ENCODE assay signal across 17 mouse cellular contexts in the genomic region with DNA sequence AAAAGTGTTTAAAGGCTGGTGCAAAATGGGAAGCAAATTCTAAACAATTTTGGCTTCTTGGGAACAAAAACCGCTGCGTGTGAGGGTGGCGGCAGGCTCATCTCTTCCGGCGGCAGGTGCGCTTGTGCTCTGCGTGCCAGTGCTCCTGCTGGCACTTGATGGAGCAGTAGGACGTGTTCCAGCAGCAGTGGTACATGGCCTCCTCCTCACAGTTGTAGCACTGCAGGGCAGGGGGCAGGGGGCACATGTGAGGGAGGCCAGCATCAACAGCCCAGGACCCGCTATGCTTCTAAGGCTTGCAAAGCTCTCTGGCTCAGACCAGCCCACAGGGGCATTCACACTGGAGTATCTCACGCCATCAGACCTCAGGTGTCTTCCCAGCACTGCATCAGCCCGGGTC.
DNase-seq lines count a peak whose midpoint lies in the region; ATAC-seq and TF ChIP-seq lines count a peak whose summit lies in the region.
"Had no signal": no experiment of that assay in that cellular context is flagged by ENCODE, and none has a peak within 500 bp of the region (broad histone marks: within the 10 kb centered on the region; RNA-seq: fewer than 3 reads in every experiment).

No protein-coding gene starts in this region.

- ATAC-seq in embryonic facial prominence, embryonic 12.5 days (ENCODE audit: insufficient number of reproducible peaks, insufficient read depth, low FRiP score, low TSS enrichment) = 0 out of 2 replicates have a peak, but pooled peaks have one; percentile 53
- peak; percentile 32; the same call in 1 of the 2 replicates for ATAC-seq in kidney, embryonic 14.5 days (ENCODE audit: low FRiP score, low TSS enrichment)
- peak; percentile 65 for ATAC-seq in cerebellum, adult (ENCODE audit: insufficient number of reproducible peaks, low FRiP score, low TSS enrichment)
- ATAC-seq: Patski had no signal

- no peaks in the 10 kb centered on the region for H3K27me3 ChIP-seq in embryonic facial prominence, embryonic 12.5 days
- no peaks in the 10 kb centered on the region for H3K27me3 ChIP-seq in embryonic facial prominence, embryonic 10.5 days (replicated peaks; ENCODE audit: low read depth, poor library complexity, severe bottlenecking)
- no peaks in the 10 kb centered on the region for H3K27me3 ChIP-seq in kidney, embryonic 14.5 days (ENCODE audit: control insufficient read depth, insufficient read depth, low read length)
- H3K27me3 ChIP-seq in kidney, adult 2 months (replicated peaks; ENCODE audit: control insufficient read depth, insufficient read depth, low read length) = no peaks in the 10 kb centered on the region
- H3K27me3 ChIP-seq: embryonic facial prominence, embryonic 13.5 days; Patski had no signal

- no peak overlapping the region for H3K27ac ChIP-seq in embryonic facial prominence, embryonic 12.5 days
- no peak overlapping the region for H3K27ac ChIP-seq in embryonic facial prominence, embryonic 10.5 days (replicated peaks)
- no peak overlapping the region for H3K27ac ChIP-seq in kidney, embryonic 14.5 days (ENCODE audit: low read depth, low read length)
- H3K27ac ChIP-seq in kidney, adult 2 months (ENCODE audit: insufficient read depth, low read depth, low read length) = no peak overlapping the region
- H3K27ac ChIP-seq: embryonic facial prominence, embryonic 13.5 days; liver, embryonic 14.5 days had no signal

- no peak for DNase-seq in embryonic facial prominence, embryonic 10.5 days (ENCODE audit: low spot score)
- DNase-seq in kidney, adult 2 months = no peak
- DNase-seq in cerebellum, postnatal 36 days = peak; percentile 57 to 62
- DNase-seq in adrenal gland, postnatal 36 days = no peak
- DNase-seq in gastrocnemius, postnatal 4 days (ENCODE audit: low spot score in 2 of 2) = no peak
- DNase-seq: adrenal gland, adult 2 months; heart, adult 18-20 months; heart, postnatal 4 days; kidney, adult 11 months; lung, postnatal 14 days had no signal

- WGBS in embryonic facial prominence, embryonic 12.5 days = 87% methylated on average over 11 of the region's 11 CpGs
- 91% methylated on average over 11 of the region's 11 CpGs for WGBS in embryonic facial prominence, embryonic 10.5 days
- 93% methylated on average over 11 of the region's 11 CpGs for WGBS in kidney, embryonic 14.5 days
- WGBS in kidney, adult 2 months = 90% methylated on average over 11 of the region's 11 CpGs

- no peaks in the 10 kb centered on the region for H3K4me1 ChIP-seq in embryonic facial prominence, embryonic 12.5 days
- H3K4me1 ChIP-seq in embryonic facial prominence, embryonic 10.5 days = no peaks in the 10 kb centered on the region
- H3K4me1 ChIP-seq in kidney, embryonic 14.5 days (ENCODE audit: control insufficient read depth, insufficient read depth, low read length) = no peaks in the 10 kb centered on the region
- H3K4me1 ChIP-seq in kidney, adult 2 months (ENCODE audit: control insufficient read depth, insufficient read depth, low read length) = no peaks in the 10 kb centered on the region
- H3K4me1 ChIP-seq: embryonic facial prominence, embryonic 13.5 days had no signal

- H3K9me3 ChIP-seq in embryonic facial prominence, embryonic 12.5 days = no peaks in the 10 kb centered on the region
- no peaks in the 10 kb centered on the region for H3K9me3 ChIP-seq in embryonic facial prominence, embryonic 10.5 days
- H3K9me3 ChIP-seq in kidney, embryonic 14.5 days (ENCODE audit: control insufficient read depth, low read length) = no peaks in the 10 kb centered on the region
- H3K9me3 ChIP-seq: embryonic facial prominence, embryonic 13.5 days had no signal

- no peak overlapping the region for H3K4me2 ChIP-seq in embryonic facial prominence, embryonic 12.5 days (replicated peaks)
- H3K4me2 ChIP-seq in kidney, embryonic 14.5 days (replicated peaks; ENCODE audit: low read depth, low read length) = no peak overlapping the region
- H3K4me2 ChIP-seq: embryonic facial prominence, embryonic 13.5 days had no signal

- H3K36me3 ChIP-seq in embryonic facial prominence, embryonic 12.5 days = peaks cover 81% of the 10 kb centered on the region
- peaks cover 98% of the 10 kb centered on the region for H3K36me3 ChIP-seq in embryonic facial prominence, embryonic 10.5 days (replicated peaks)
- H3K36me3 ChIP-seq in kidney, embryonic 14.5 days (ENCODE audit: control insufficient read depth, insufficient read depth, low read length) = peaks cover 84% of the 10 kb centered on the region
- H3K36me3 ChIP-seq in kidney, adult 2 months (ENCODE audit: control insufficient read depth, insufficient read depth, low read length) = no peaks in the 10 kb centered on the region; the same call in none of the 2 replicates

- TF ChIP-seq CTCF in kidney, adult 2 months (conservative IDR thresholded peaks at IDR 0.05; ENCODE audit: insufficient read depth, insufficient read length, low read depth, low read length) = no peak

- H3K4me3 ChIP-seq in embryonic facial prominence, embryonic 12.5 days = no peak overlapping the region
- H3K4me3 ChIP-seq in embryonic facial prominence, embryonic 10.5 days = no peak overlapping the region
- no peak overlapping the region for H3K4me3 ChIP-seq in kidney, embryonic 14.5 days (ENCODE audit: low read length)
- H3K4me3 ChIP-seq in kidney, adult 2 months (ENCODE audit: insufficient read depth, low read depth, low read length) = no peak overlapping the region
- H3K4me3 ChIP-seq: embryonic facial prominence, embryonic 13.5 days; myocyte had no signal

- no peak for TF ChIP-seq POLR2A in kidney, adult 2 months (IDR thresholded peaks at IDR 0.05; ENCODE audit: low read depth, low read length)

- no peak overlapping the region for H3K9ac ChIP-seq in embryonic facial prominence, embryonic 12.5 days
- no peak overlapping the region for H3K9ac ChIP-seq in kidney, embryonic 14.5 days (ENCODE audit: low read depth, low read length)
- H3K9ac ChIP-seq: embryonic facial prominence, embryonic 13.5 days; liver, embryonic 14.5 days had no signal

Comparison
In these comparisons a context has a peak if more than half of its experiments do, and no peak if none do; other contexts are left out.
1. DNase-seq: peak in cerebellum, postnatal 36 days (2 of 2); none in embryonic facial prominence, embryonic 10.5 days (single experiment), kidney, adult 2 months (single experiment), adrenal gland, postnatal 36 days (0 of 2) and gastrocnemius, postnatal 4 days (0 of 2).
2. Peak in every context shown above with its lines, with median percentiles within 50 percentile points of each other: ATAC-seq.